In genomic region chr5:130480290-130480689, GRCm38 (mm10) we compare ENCODE assay signal across 33 mouse cellular contexts.
"Had no signal": no experiment of that assay in that cellular context is flagged by ENCODE, and none has a peak within 500 bp of the region (broad histone marks: within the 10 kb centered on the region; RNA-seq: fewer than 3 reads in every experiment).

No protein-coding gene starts in this region.

- H3K4me2 ChIP-seq: heart, embryonic 11.5 days; heart, embryonic 12.5 days; heart, embryonic 13.5 days; heart, embryonic 15.5 days; hindbrain, embryonic 12.5 days; hindbrain, embryonic 13.5 days; hindbrain, embryonic 14.5 days; hindbrain, embryonic 15.5 days; kidney, embryonic 15.5 days had no signal

- H3K4me3 ChIP-seq: heart, embryonic 10.5 days; heart, embryonic 12.5 days; heart, embryonic 13.5 days; heart, embryonic 15.5 days; hindbrain, embryonic 10.5 days; hindbrain, embryonic 12.5 days; hindbrain, embryonic 13.5 days; hindbrain, embryonic 15.5 days; kidney, embryonic 15.5 days; layer of hippocampus, adult 2 months; left cerebral cortex, adult 2 months had no signal

- H3K27me3 ChIP-seq: heart, embryonic 12.5 days; heart, embryonic 13.5 days; heart, embryonic 15.5 days; hindbrain, embryonic 12.5 days; hindbrain, embryonic 13.5 days; hindbrain, embryonic 15.5 days; kidney, embryonic 15.5 days had no signal

- DNase-seq: heart, postnatal 10 days; heart, postnatal 14 days; heart, postnatal 36 days; heart, postnatal 4 days; kidney, adult 11 months; kidney, adult 18-20 months; kidney, adult 2 months; kidney, adult 8-10 months; kidney, adult 9 months; kidney, postnatal 10 days; kidney, postnatal 14 days; kidney, postnatal 25 days; kidney, postnatal 36 days; kidney, postnatal 4 days; layer of hippocampus, adult 9-11 months; layer of hippocampus, postnatal 36 days had no signal

- H3K9ac ChIP-seq: heart, embryonic 12.5 days; heart, embryonic 13.5 days; heart, embryonic 15.5 days; hindbrain, embryonic 12.5 days; hindbrain, embryonic 13.5 days; hindbrain, embryonic 14.5 days; hindbrain, embryonic 15.5 days; kidney, embryonic 15.5 days had no signal

- H3K4me1 ChIP-seq: heart, embryonic 10.5 days; heart, embryonic 12.5 days; heart, embryonic 13.5 days; heart, embryonic 15.5 days; hindbrain, embryonic 10.5 days; hindbrain, embryonic 12.5 days; hindbrain, embryonic 13.5 days; hindbrain, embryonic 15.5 days; kidney, embryonic 15.5 days had no signal

- ATAC-seq: hindbrain, embryonic 16.5 days; hindbrain, postnatal 0 days; inflammation-experienced regulatory T-cells, adult 6 months had no signal

- H3K36me3 ChIP-seq: heart, embryonic 10.5 days; heart, embryonic 12.5 days; heart, embryonic 13.5 days; heart, embryonic 15.5 days; hindbrain, embryonic 10.5 days; hindbrain, embryonic 12.5 days; hindbrain, embryonic 13.5 days; hindbrain, embryonic 15.5 days; kidney, embryonic 15.5 days had no signal

- H3K9me3 ChIP-seq: heart, embryonic 10.5 days; heart, embryonic 13.5 days; heart, embryonic 15.5 days; hindbrain, embryonic 10.5 days; hindbrain, embryonic 12.5 days; hindbrain, embryonic 13.5 days; hindbrain, embryonic 15.5 days; kidney, embryonic 15.5 days had no signal

- H3K27ac ChIP-seq: heart, embryonic 10.5 days; heart, embryonic 13.5 days; heart, embryonic 15.5 days; hindbrain, embryonic 10.5 days; hindbrain, embryonic 12.5 days; hindbrain, embryonic 13.5 days; hindbrain, embryonic 14.5 days; hindbrain, embryonic 15.5 days; hindbrain, postnatal 0 days; kidney, embryonic 15.5 days; kidney, postnatal 0 days; layer of hippocampus, adult 2 months; left cerebral cortex, adult 2 months had no signal
